Mouse (Mus musculus): Measurements from ENCODE around the gene Hpf1. TPM values are rescaled to one million over a fixed set of nuclear protein-coding genes. Genes with fewer than 3 reads are reported as not detected.

Hpf1 gene
- polyA plus RNA-seq, 1 experiment from 2014 or later: 124 TPM

Other genes starting within 250 kb of the Hpf1 start
- gene Clcn3, start 92.9 kb downstream of the Hpf1 start, polyA plus RNA-seq (2015; fragmentation: Nextera tagmentation; extraction: Ambion mirVana): 12.6 and 12.9 TPM in 2 replicates
- 23.0 and 24.8 TPM in 2 replicates for gene Nek1, start 102.8 kb downstream of the Hpf1 start, polyA plus RNA-seq (2015; fragmentation: Nextera tagmentation; extraction: Ambion mirVana)